Mouse (Mus musculus): Measurements from ENCODE around the gene Arpc1b.

DNA sequence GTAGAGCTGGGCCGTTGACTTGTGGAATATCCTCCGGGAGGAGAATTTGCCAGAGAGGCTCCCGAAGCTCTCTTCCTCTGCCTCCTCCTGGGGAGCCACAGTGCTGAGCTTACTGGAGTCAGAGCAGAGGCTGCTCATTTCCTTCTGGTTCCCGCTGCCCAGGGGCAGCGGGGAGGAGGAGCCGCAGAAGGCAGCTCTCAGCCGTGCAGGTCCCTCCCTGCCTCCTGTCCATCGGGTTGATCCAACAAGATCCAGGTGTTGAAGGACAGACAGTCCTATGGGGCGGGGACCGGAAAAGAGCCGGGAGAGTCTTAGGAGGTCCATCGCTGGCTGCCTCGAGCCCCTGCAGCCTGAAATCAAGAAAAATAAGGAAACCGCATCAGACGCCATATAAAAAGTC lies 51.2 kb downstream of the Arpc1b start:
- no peak for TF ChIP-seq CTCF (conservative IDR thresholded peaks at IDR 0.05; ENCODE audit: low read length)
- no peak for TF ChIP-seq NANOG (IDR thresholded peaks at IDR 0.05; ENCODE audit: borderline replicate concordance, low read length)
